Mouse (Mus musculus) kidney, adult 2 months (tissue): Measurements from ENCODE around the gene Tmem108.

Experiments used
- CTCF ChIP-seq: fragments of 200-500 bp; conservative IDR thresholded peaks from 2 replicates; pipeline ENCODE4 v1.5.1; 2011; ENCODE audit warnings: low read depth, mild to moderate bottlenecking, control low read depth, low read length, moderate library complexity, mixed read lengths; ENCODE audit not compliant: insufficient read depth, insufficient read length
- POLR2A ChIP-seq: fragments of 200-500 bp; IDR thresholded peaks from one replicate; pipeline ENCODE4 v1.6.1; 2011; ENCODE audit warnings: low read depth, low read length, control low read depth

GRCm38 (mm10) chr9:103709694-103710093 is 51.9 kb downstream of the Tmem108 start:
- TF ChIP-seq POLR2A (no peak), CTCF (no peak)
